Mouse (Mus musculus) gastrocnemius, adult 18-20 months (tissue): ENCODE measurements around the gene Rgl2. TPM values are rescaled to one million over a fixed set of nuclear protein-coding genes. Genes with fewer than 3 reads are reported as not detected.
"Not testable (repeated sequence)": the region's sequence is repeated elsewhere in the genome, so short reads cannot be mapped to it uniquely, and the experiment has no call there.

Source experiments
- DNase-seq: peaks from one replicate; pipeline ENCODE4 v3.0.0; 2021; ENCODE audit warnings: low spot score
- long read RNA-seq, 2 experiments: library from polyadenylated mRNA; stranded (forward); transcript quantifications; one replicate each; pipeline ENCODE4 v2.0.0; 2021
- total RNA-seq, 2 experiments: library from RNA; stranded (reverse); gene quantifications; 2 replicates each; pipeline ENCODE4 v1.2.3; 2021

The Rgl2 gene
- total RNA-seq, result 10 to 100 TPM; 26.4 to 31.9 TPM
- long read RNA-seq, experiment 1, transcript Rgl2-201 (18 exons, 3,252 nt), result major isoform, 25 of 38 reads
- long read RNA-seq, experiment 1, partial matches to known transcripts, result 5 of 38 reads
- long read RNA-seq, experiment 1, other reads (novel, unspliced or antisense), result 8 of 38 reads
- long read RNA-seq, experiment 2, transcript Rgl2-201 (18 exons, 3,252 nt), result major isoform, 12 of 24 reads
- long read RNA-seq, experiment 2, partial matches to known transcripts, result 5 of 24 reads
- long read RNA-seq, experiment 2, other reads (novel, unspliced or antisense), result 7 of 24 reads

DNA sequence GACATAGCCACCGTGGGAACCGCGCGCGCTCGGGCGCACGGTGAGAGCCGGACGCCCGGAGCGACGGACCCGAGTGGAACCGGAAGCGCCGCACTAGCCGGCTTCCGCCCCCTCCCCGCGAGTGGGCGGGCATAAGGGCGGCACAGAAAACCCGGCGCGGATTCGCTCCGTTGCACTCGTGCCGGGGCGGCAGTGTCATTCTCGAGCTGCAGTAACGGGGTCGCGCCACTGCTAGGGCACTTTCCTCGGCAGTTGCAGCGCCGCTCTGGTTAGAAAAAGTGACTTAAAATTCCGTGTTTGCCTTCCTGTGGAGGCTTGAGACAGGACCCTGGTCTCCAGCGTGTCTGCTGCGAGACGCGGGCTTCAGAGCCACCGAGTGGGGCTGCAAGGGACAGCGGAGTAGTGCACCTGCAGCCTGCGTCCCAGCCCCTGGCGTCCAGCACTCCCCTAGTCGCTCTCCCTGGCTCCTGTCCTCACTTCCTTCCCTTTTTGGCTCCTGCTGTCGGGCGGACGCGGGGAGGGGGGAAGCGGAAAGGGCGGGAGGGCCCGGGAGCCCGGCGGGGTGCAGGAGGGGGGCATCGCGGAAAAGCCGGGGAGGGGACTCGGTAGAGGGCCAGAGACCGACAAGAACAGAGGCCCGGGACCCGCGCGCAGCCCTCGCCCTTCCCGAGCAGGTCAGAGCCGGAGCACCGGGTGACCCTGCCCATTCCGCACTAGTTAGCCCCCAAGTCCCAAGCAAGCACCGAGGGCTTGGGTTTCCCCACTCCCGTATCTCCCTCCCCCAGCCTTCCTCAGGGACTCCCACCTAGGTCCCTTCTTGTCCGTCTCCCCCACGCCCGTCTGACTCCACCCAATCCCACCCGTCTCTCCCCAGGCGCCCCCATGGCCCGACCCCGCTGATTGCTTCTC is at the start of gene Rgl2:
Gene Rgl2 (plus strand): TSS at position 173 of the 909 bp plus-strand sequence.
- DNase-seq, result peak; percentile 92

- not testable (repeated sequence) for DNase-seq
These were observed 45.0 kb upstream of the Rgl2 start for GRCm38 (mm10) chr17:33884320-33884719.

DNA sequence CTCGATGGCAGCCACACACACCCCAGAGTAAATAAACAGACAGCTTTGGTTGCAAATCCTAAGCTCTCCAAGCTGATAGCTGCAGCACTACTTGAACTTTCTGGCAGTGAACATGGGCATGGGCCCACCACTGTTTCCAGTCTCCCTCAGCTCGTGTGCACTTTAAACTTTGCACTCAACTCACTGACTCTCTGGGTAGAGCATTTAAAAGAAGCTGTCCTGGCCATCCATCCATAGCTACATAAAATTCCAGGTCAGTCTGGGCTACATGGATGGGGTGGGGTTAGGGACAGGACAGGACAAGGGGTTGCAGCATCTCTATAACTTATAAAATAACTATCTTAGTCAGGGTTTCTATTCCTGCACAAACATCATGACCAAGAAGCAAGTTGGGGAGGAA is 41.5 kb upstream of the Rgl2 start:
- DNase-seq, result not testable (repeated sequence)

GRCm38 (mm10) chr17:33888230-33888629 is 41.1 kb upstream of the Rgl2 start:
- not testable (repeated sequence) for DNase-seq

GRCm38 (mm10) chr17:33889941-33890532 is 39.3 kb upstream of the Rgl2 start:
- DNase-seq, result not testable (repeated sequence)

GRCm38 (mm10) chr17:33890533-33891059 is 38.7 kb upstream of the Rgl2 start, which contains the start of gene Kifc1:
Gene Kifc1, minus strand, starts transcription at chr17:33890661.
- peak; percentile 99 for DNase-seq

DNA sequence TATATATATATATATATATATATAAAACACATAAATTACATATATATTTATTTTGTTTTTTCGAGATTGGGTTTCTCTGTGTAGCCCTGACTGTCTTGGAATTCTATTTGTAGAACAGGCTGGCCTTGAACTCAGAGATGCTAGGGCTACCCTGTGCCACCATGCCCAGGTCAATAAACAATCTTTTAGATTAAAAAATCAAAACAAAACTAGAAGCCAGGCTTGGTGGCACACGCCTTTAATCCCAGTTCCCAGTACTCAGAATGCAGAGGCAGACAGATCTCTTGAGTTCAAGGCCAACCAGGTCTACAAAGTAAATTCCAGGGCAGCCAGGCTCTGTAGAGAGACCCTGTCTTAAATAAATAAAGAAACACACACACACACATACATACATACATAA is 38.0 kb upstream of the Rgl2 start:
- no peak for DNase-seq

DNA sequence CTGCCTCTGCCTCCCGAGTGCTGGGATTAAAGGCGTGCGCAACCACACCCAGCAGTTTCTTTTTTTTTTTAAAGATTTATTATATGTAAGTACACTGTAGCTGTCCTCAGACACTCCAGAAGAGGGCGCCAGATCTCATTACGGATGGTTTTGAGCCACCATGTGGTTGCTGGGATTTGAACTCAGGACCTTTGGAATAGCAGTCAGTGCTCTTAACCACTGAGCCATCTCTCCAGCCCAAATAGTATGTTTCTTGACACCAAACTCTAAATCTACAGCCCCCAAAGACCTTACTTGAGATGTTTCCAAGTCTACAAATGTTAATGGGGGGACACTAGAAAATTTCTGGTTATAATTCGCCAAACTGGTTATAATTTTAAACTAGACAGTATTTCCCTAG is 37.5 kb upstream of the Rgl2 start:
- not testable (repeated sequence) for DNase-seq

DNA sequence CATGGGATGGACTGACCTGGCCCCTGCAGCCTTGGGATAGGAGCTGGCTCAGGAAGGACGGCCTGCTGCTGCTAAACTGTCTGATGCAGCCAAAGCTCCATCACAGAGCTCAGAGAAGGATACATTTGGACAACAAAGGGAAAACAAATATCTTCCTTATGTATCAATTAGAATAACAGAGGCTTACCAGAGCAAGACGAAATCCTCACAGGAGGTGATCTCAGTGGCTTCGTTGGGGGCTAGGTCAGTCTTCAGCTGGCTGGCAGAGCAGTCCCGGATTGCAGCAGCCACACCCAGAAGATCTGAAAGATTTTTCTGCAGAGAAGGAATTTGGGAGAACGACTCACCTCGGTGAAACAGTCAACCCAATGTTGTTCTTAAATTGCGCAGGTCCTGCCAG is 36.9 kb upstream of the Rgl2 start:
- no peak for DNase-seq

DNA sequence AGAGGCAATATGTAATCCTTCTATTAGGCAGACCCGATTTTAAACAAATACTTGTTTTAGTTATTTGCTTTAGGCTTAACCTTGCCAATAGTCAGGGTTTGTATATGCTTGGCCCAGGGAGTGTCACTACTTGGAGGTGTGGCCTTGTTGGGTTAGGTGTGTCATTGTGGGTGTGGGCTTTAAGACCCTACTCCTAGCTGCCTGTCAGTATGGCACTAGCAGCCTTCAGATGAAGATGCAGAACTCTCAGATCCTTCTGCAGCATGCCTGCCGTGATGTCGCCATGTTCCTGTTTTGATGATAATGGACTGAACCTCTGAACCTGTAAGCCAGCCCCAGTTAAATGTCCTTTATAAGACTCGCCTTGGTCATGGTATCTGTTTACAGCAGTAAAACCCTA is 36.3 kb upstream of the Rgl2 start:
- not testable (repeated sequence) for DNase-seq

GRCm38 (mm10) chr17:33897114-33897794 is 32.1 kb upstream of the Rgl2 start:
- no peak for DNase-seq

GRCm38 (mm10) chr17:33898193-33898592 is 31.1 kb upstream of the Rgl2 start:
- not testable (repeated sequence) for DNase-seq

GRCm38 (mm10) chr17:33899642-33900041 is 29.7 kb upstream of the Rgl2 start:
- DNase-seq, result no peak

GRCm38 (mm10) chr17:33900281-33900988 is 28.9 kb upstream of the Rgl2 start:
- no peak for DNase-seq

DNA sequence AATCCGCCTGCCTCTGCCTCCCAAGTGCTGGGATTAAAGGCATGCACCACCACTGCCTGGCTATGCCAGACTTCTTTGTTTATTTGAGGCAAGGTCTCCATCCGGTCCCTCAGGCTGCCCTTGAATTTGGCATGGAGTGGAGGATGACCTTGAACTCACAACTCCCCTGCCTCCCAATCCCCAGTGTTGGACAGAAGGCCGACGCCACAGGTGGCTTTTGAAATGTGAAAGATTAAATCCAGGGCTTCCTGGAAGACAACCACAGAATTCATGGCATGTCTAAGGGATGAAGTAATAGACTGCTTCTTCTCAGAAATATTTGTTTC is 28.4 kb upstream of the Rgl2 start:
- no peak for DNase-seq

DNA sequence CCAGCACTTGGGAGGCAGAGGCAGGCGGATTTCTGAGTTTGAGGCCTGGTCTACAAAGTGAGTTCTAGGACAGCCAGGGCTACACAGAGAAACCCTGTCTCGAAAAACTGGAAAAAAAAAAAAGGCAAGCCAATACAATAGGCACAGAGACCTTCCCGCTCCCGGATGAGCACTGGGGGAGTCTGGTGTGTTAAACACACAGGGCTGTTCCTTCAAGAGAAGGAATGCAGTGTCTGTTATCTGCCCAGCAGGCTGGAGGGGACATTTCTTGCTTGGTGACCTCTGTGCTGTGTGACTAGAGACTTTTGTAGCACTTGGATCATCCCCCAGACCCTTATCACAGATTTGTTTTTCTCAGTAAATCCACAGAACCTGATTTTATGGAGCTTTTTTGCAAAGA is 27.7 kb upstream of the Rgl2 start:
- no peak for DNase-seq

DNA sequence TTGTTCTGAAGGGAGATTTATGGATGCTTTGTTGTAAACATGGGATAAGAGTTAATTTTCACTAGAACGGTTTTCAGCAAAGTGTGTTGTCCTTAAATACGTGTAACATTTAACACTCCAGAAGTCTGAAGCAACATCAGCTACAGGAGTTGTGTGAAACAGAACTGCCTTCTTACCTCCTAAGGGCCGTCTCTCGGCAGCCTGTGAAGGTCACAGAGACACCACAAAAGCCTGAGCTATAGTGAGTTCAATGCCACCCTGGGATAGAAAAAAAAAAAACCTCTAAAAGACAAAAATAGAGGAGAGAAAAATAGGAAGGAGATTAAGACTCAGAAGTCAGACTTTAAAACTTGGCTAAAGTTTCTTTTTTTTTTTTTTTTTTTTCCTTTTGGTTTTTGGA is 27.3 kb upstream of the Rgl2 start:
- no peak for DNase-seq

DNA sequence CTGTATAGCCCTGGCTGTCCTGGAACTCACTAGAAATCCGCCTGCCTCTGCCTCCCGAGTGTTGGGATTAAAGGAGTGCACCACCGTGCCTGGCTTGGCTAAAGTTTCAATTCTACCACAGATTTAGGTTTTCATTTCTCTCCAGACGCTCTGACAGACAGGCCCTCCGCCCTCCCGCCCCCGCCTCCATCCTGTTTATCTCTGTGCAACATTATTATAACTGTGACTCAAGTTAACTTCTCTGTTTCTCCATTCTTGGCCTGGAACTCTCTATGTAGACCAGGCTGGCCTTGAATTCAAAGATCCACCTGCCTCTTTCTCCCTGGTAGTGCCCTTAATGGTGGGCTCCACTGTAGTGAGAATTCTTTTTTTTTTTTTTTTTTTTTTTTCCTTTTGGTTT is 26.9 kb upstream of the Rgl2 start:
- DNase-seq, result no peak

DNA sequence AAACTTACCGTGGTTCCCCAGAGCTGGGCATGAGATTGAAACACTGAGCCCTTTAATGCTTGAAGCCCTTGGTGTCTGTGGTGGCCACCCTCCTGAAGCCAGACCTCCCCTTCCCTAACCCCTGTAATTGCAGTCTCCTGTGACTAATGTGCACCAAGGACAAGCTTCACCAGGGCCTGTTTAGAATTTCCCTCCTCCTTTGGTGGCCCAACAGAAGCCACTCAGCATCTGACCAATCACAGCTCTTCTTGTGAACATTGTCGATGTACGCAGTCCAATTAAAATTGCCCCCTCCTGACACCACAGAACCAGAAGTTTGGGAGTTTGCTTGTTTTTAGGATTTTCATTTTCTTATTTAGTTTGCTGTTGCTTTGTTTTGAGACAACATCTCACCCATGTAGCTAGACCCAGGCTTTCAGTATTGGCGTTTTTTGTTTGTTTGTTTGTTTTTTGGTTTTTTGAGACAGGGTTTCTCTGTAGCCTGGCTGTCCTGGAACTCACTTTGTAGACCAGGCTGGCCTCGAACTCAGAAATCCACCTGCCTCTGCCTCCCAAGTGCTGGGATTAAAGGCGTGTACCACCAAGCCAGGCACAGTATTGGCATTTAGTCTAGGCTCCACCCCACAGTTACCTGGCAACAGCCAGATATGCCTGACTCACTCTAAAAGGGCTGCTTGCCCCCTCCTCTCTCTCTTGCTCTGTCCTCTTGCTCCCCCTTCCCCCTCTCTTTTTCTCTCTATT is 25.3 kb upstream of the Rgl2 start:
- not testable (repeated sequence) for DNase-seq

DNA sequence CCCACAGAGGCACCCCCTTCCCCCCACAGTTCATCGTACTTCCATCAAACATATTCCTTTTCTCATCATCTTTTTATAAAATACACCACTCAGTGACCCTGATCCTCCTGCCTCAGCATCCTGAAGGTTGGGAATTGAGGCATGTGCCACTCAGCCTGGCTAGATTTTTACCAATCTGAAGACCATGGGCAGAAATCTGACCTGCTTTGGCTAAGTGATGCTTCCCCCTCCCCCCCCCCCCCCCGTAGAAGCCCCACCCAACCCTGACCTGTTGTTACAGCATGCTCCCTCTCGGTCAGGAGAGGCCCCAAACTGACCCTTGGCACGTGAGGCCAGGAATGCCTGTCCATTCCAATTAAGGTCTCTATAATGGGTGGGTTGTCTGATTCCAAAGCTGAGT is 24.5 kb upstream of the Rgl2 start, which contains the start of gene Platr17:
Gene Platr17 (plus strand): TSS at position 301 of the 400 bp plus-strand sequence.
- not testable (repeated sequence) for DNase-seq
